Mouse (Mus musculus) lung, postnatal 0 days (tissue): ENCODE data around the gene Stat6.

ENCODE experiments used
- CTCF ChIP-seq: IDR thresholded peaks from 2 replicates; pipeline ENCODE4 v1.5.1; 2016; ENCODE audit warnings: antibody characterized with exemption, mild to moderate bottlenecking
- EP300 ChIP-seq: IDR thresholded peaks from 2 replicates; pipeline ENCODE4 v1.6.1; 2016; ENCODE audit warnings: antibody characterized with exemption, mild to moderate bottlenecking, control low read depth

GRCm38 (mm10) chr10:127605251-127605547 lies 37.6 kb upstream of the Stat6 start:
- TF ChIP-seq EP300 (no peak), CTCF (no peak)
